Mouse (Mus musculus) kidney, embryonic 16.5 days (tissue): ENCODE data around the gene Slc6a17. TPM values are rescaled to one million over a fixed set of nuclear protein-coding genes. Genes with fewer than 3 reads are reported as not detected.

Experiments used
- ATAC-seq: fragments of 200-750 bp; cut with Nextera tagmentation; 2 replicates; pipeline ENCODE4 v1.8.0; 2017; ENCODE audit warnings: moderate TSS enrichment; ENCODE audit not compliant: low FRiP score, low TSS enrichment
- H3K27ac ChIP-seq: fragments of 300-500 bp; sonication (generic); 2 replicates; pipeline ENCODE4 v1.5.1; 2014; ENCODE audit warnings: low read length
- H3K27me3 ChIP-seq: fragments of 300-500 bp; sonication (generic); 2 replicates; pipeline ENCODE4 v1.6.1; 2014; ENCODE audit warnings: low read length, control low read depth, mixed read lengths; ENCODE audit not compliant: insufficient read depth
- H3K36me3 ChIP-seq: fragments of 300-500 bp; sonication (generic); 2 replicates; pipeline ENCODE4 v1.6.1; 2014; ENCODE audit warnings: low read length, control low read depth, mixed read lengths; ENCODE audit not compliant: insufficient read depth
- H3K4me1 ChIP-seq: fragments of 300-500 bp; sonication (generic); 2 replicates; pipeline ENCODE4 v1.6.1; 2014; ENCODE audit warnings: low read length, control low read depth, mixed read lengths; ENCODE audit not compliant: insufficient read depth
- H3K4me2 ChIP-seq: fragments of 300-500 bp; sonication (generic); replicated peaks from 2 replicates; pipeline ENCODE4 v1.6.1; 2014; ENCODE audit warnings: low read depth, low read length
- H3K4me3 ChIP-seq: fragments of 300-500 bp; sonication (generic); 2 replicates; pipeline ENCODE4 v1.5.1; 2014; ENCODE audit warnings: mild to moderate bottlenecking, low read length
- H3K9ac ChIP-seq: fragments of 300-500 bp; sonication (generic); replicated peaks from 2 replicates; pipeline ENCODE4 v1.6.1; 2014; ENCODE audit warnings: low read length
- H3K9me3 ChIP-seq: fragments of 300-500 bp; sonication (generic); 2 replicates; pipeline ENCODE4 v1.6.1; 2016; ENCODE audit warnings: low read length, control low read depth
- WGBS: fragments of 180-500 bp; shearing (Covaris S2); extraction: QIAGEN DNeasy Blood & Tissue Kit; methylation state at CpG from one replicate; pipeline ENCODE4 v1.1.7; 2014; 5-methylcytosine and 5-hydroxymethylcytosine counted together
- polyA plus RNA-seq: library from polyadenylated mRNA; unstranded; fragments of >200 nt; fragmentation: Nextera tagmentation; extraction: Ambion mirVana; gene quantifications from 2 replicates; pipeline ENCODE4 v1.2.1, GENCODE M21; 2015

The Slc6a17 gene
- polyA plus RNA-seq, 1 experiment from 2014 or later = 3.8 TPM

DNA sequence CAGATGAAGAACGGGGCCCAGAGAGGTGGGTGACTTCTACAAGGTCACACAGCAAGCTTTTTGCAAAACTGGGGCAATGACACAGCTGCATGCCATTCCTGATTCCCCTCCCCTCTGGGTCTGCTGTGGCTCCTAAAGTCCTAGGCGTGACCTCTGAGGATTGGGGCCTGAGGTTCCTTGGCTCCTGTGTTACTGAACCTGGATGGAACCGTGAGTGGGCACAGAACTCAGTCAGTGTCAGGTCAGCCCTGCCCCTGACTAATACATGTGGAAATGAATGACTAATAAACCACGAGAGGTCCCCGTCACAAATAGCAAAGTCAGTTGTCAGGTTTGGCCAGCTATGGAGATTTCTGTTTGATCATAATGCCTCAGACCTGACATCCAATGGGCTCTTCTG lies 11.4 kb upstream of the Slc6a17 start:
- no peaks in the 10 kb centered on the region for H3K36me3 ChIP-seq
- ATAC-seq = no peak
- 78% methylated on average over 5 of the region's 5 CpGs for WGBS
- peaks cover 57% of the 10 kb centered on the region for H3K27me3 ChIP-seq
- H3K9ac ChIP-seq = no peak overlapping the region
- H3K4me3 ChIP-seq = no peak overlapping the region
- no peak overlapping the region for H3K27ac ChIP-seq
- no peaks in the 10 kb centered on the region for H3K9me3 ChIP-seq
- no peaks in the 10 kb centered on the region for H3K4me1 ChIP-seq
- H3K4me2 ChIP-seq = no peak overlapping the region

DNA sequence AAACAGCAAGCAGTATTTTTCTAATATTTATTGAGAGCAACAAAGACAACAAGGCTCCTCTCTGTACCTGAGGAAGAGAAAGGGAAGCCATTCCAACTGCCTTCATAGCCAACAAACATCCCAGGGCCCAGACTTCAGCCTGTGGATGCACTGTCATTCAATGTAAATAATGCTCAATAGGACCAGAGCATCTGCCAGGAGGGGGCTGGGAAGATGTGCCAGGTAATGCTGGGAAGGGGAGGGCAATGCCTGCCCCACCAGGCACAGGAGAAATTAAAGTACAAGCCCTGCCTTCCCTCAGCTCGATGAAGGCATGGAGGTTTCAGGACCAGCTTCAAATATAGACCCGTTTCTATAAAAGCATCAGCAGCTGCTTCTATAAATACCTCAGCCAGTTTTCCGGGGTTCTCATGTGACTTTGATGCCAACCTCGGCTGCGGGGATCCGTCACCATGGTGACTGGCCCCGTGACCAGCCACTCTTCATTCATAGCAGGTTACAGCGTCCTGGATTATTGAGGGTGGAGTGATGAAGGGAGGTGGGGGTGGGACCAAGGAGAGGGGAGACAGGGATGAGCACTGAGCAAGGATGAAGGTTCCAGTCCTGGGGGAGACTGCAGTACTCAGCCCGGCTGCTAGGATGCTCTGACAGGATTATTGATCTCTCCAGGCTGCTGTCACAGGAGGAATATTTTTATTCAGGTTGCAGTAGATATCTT lies 10.7 kb upstream of the Slc6a17 start:
- no peak overlapping the region for H3K4me3 ChIP-seq
- H3K4me1 ChIP-seq = no peaks in the 10 kb centered on the region
- no peak overlapping the region for H3K27ac ChIP-seq
- ATAC-seq = no peak
- H3K9me3 ChIP-seq = no peaks in the 10 kb centered on the region
- no peak overlapping the region for H3K4me2 ChIP-seq
- peaks cover 50% of the 10 kb centered on the region for H3K27me3 ChIP-seq
- no peak overlapping the region for H3K9ac ChIP-seq
- 38% methylated on average over 9 of the region's 9 CpGs for WGBS
- no peaks in the 10 kb centered on the region for H3K36me3 ChIP-seq

DNA sequence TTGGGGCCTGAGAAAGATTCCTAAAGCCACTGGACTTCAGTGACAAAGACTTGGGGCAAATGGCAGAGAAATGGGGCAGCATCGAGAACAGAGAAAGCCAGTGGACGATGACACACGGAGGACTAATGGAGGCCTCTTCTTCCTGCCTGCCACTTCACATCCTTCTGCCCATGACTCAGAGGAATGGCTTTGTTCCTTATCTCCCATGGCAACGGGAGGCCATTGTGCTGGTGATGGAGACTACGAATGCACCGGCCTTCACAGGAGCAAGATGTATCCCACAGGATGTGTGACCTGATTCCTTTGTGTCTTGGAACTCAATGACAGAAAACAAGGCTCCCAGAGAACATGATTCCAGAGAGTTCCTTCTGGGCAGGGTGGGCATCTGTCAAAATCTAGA lies 6.7 kb upstream of the Slc6a17 start:
- WGBS = 76% methylated on average over 6 of the region's 6 CpGs
- no peak overlapping the region for H3K27ac ChIP-seq
- no peaks in the 10 kb centered on the region for H3K9me3 ChIP-seq
- no peak overlapping the region for H3K4me3 ChIP-seq
- H3K4me1 ChIP-seq = no peaks in the 10 kb centered on the region
- H3K9ac ChIP-seq = no peak overlapping the region
- peaks cover 50% of the 10 kb centered on the region for H3K27me3 ChIP-seq
- ATAC-seq = no peak
- no peaks in the 10 kb centered on the region for H3K36me3 ChIP-seq
- no peak overlapping the region for H3K4me2 ChIP-seq

DNA sequence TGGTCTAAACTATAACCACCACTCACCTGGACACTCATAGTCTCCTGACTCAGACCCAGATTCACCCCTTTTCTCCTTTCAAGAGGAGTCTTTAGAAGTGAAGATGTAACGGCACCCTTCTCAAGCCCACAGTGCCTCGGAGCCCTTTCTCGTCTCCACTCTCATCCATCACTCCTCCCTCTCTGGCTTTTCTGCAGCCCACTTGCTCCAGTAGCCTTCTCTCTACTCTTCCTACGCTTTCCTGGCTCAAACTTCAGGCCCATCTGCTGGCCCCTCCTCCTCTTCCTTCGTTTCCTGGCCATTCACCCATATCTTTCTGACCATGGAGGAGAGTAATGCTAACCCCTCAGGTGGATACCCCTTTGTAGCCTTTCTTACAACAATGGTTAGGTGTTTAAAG lies 3.1 kb upstream of the Slc6a17 start:
- no peak for ATAC-seq
- Histone ChIP-seq H3K27me3 (peaks cover 62% of the 10 kb centered on the region), H3K9ac (no peak overlapping the region), H3K9me3 (no peaks in the 10 kb centered on the region), H3K4me3 (no peak overlapping the region), H3K4me1 (peaks cover 16% of the 10 kb centered on the region), H3K27ac (no peak overlapping the region), H3K4me2 (no peak overlapping the region), H3K36me3 (no peaks in the 10 kb centered on the region)
- 65% methylated on average over 5 of the region's 5 CpGs for WGBS

DNA sequence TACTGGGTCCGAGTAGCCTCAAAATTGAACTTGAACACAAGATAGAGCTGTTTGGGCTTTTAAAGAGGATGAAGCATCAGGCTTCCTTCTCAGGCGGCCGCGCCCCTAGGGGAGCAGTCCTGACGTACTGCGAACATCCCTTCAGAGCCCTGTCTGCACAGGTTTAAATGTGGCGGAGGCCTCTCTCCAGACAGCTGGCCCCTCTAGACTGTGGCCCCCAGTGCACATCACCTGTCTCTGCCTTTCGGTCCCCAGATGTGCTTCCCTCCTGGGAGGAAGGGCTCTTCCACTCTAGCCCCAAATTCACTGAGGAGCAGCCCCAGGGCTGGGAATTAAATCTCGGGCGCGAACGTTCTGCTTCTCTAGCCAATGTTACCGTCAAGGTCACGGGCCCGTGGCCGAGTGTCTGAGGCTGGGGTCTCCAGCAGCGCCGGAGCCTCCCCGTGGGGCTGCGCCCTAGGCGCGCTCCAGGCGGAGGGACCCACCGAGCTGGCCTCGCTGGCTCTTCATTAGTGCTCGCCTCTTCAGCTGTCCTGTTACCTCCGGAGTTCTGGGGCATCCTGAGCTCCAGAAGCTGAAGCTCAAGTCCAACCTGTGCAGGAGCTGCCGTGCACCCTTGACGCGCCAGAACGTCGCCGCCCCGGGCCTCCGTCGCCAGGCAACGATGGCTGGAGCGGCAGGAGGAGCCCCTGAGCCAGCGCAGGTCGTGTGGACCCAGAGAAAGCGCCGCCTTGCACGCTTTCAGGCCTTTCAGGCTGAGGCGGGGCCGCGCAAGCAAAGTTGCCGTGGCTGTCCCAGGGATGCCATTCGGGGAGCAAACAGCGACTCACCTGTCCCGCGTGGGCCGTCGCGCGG lies 815 bp downstream of the Slc6a17 start:
- peaks cover 65% of the 10 kb centered on the region for H3K27me3 ChIP-seq
- peaks cover 16% of the 10 kb centered on the region for H3K4me1 ChIP-seq
- peak; percentile 85 for ATAC-seq
- peak overlapping the region; percentile 71 for H3K9ac ChIP-seq
- no peaks in the 10 kb centered on the region for H3K36me3 ChIP-seq
- no peaks in the 10 kb centered on the region for H3K9me3 ChIP-seq
- peak overlapping the region; percentile 54 for H3K4me3 ChIP-seq
- H3K4me2 ChIP-seq = peak overlapping the region; percentile 98
- no peak overlapping the region for H3K27ac ChIP-seq
- 6% methylated on average over 55 of the region's 55 CpGs for WGBS

DNA sequence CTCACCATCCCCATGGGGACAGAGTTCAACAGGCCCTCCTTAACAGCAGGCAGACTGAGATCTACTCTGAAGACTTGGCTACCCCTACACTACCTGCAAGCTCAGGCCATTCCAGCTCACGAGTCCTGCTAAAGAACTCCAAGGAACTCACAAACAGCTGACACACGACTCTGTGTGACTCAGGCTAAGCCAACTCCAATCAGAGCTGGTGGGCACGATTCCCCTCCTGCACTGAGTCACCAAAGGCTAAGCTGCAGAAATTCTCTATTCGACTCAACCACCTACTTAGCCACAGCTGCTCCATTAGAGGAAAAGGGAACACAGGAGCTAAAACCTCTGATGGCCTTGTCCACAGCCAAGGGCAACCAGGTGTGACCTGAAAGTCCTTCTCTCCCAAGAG lies 1.8 kb downstream of the Slc6a17 start:
- Histone ChIP-seq H3K4me2 (no peak overlapping the region), H3K4me1 (peaks cover 16% of the 10 kb centered on the region), H3K9ac (no peak overlapping the region), H3K36me3 (no peaks in the 10 kb centered on the region), H3K4me3 (no peak overlapping the region), H3K27me3 (peaks cover 64% of the 10 kb centered on the region), H3K27ac (no peak overlapping the region), H3K9me3 (no peaks in the 10 kb centered on the region)
- WGBS = 74% methylated on average over 4 of the region's 4 CpGs
- ATAC-seq = no peak

DNA sequence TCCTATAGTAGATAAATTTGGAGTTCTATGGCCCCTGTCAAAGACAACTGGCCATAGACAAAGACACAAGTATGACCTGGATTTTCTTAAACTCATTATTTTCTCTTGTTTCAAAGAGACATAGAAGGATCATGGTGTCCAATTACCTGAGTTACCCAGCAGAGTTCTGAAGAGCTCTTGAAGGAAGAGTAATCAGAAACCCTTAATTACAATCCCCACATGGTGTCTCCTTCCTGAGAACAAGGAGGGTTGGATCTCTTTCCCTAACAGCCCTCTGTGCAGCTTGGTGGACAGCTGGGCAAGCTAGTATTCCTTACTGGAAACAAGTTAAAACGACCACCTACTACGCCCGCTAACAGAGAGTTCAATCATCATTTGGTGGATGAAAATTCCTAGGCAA lies 6.4 kb downstream of the Slc6a17 start:
- H3K9ac ChIP-seq = no peak overlapping the region
- no peak overlapping the region for H3K4me2 ChIP-seq
- H3K4me1 ChIP-seq = peaks cover 8% of the 10 kb centered on the region
- no peaks in the 10 kb centered on the region for H3K9me3 ChIP-seq
- WGBS = 49% methylated on average over 3 of the region's 3 CpGs
- H3K4me3 ChIP-seq = no peak overlapping the region
- H3K36me3 ChIP-seq = no peaks in the 10 kb centered on the region
- ATAC-seq = no peak
- peaks cover 24% of the 10 kb centered on the region for H3K27me3 ChIP-seq
- no peak overlapping the region for H3K27ac ChIP-seq

DNA sequence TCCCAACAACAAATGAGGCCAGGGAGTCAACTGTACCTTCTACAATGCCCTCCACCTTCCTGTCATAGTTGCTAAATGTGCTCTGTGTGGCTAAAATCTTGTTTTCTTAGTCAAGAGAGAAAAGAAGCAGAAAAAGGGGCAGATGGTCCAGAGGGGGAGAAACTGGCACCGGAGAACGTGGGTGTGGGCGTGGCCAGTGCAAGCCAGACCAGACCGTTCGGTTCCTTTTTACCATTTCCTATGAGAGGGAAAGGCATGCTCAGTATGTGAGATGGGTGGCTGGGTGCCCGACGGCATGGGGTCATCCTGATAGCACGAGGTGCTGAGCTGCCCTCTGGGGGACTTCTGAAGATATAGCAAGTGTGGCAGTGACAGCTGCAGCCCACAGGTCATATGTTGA lies 9.1 kb downstream of the Slc6a17 start:
- Histone ChIP-seq H3K27ac (no peak overlapping the region), H3K9me3 (no peaks in the 10 kb centered on the region), H3K4me2 (no peak overlapping the region), H3K4me1 (peaks cover 21% of the 10 kb centered on the region), H3K4me3 (no peak overlapping the region), H3K9ac (no peak overlapping the region), H3K36me3 (no peaks in the 10 kb centered on the region), H3K27me3 (no peaks in the 10 kb centered on the region)
- ATAC-seq = no peak
- 71% methylated on average over 8 of the region's 8 CpGs for WGBS

DNA sequence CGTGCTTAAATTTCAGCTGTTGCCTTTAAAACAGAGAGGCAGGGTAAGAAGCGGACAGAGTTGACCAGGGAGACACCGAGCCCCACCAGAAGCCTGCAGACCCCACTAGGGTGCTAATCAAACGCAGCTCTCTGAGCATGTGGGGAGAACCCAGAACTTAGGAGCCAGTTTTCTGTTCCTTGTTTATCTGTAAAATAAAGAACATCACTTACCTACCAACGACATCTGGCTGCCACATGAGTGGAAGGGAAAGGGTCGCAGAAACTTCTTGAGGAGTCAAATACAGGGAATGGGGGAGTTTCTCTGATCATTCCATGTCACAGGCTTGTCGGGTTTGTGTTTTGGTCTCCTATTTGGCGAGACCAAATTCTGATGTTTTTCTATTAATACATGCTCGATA lies 9.9 kb downstream of the Slc6a17 start:
- 76% methylated on average over 9 of the region's 9 CpGs for WGBS
- no peaks in the 10 kb centered on the region for H3K36me3 ChIP-seq
- no peak for ATAC-seq

DNA sequence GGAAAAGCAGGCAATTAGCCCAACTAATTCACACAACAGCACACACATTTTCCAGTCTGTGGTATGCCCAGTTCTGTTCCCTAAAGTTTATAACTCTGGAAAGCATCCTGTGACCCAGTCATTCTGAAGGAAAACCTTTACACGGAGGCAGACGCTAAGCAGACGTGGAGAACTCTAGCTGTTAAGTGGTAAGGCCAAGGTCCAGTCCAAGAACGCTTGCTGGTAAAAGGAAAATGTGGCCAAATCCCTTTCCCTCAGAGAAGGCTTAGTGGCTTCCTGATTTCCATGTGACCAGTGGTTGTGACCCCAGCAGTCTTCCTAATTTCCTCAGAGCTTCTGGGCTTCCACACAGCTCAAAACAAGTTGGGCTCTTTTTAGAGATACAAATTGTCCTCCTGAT lies 11.3 kb downstream of the Slc6a17 start:
- H3K4me3 ChIP-seq = no peak overlapping the region
- H3K9ac ChIP-seq = no peak overlapping the region
- no peaks in the 10 kb centered on the region for H3K9me3 ChIP-seq
- H3K27me3 ChIP-seq = peaks cover 3% of the 10 kb centered on the region; the same call in 1 of the 2 replicates
- H3K36me3 ChIP-seq = no peaks in the 10 kb centered on the region
- ATAC-seq = peak; percentile 21; the same call in 1 of the 2 replicates
- no peak overlapping the region for H3K4me2 ChIP-seq
- peaks cover 24% of the 10 kb centered on the region for H3K4me1 ChIP-seq
- peak overlapping the region; percentile 55 for H3K27ac ChIP-seq
- WGBS = 30% methylated on average over 4 of the region's 4 CpGs

More for the DNA sequence above, 9.9 kb downstream of the Slc6a17 start:
- no peaks in the 10 kb centered on the region for H3K9me3 ChIP-seq
- no peak overlapping the region for H3K9ac ChIP-seq
- H3K27me3 ChIP-seq = no peaks in the 10 kb centered on the region; the same call in 1 of the 2 replicates
- no peak overlapping the region for H3K27ac ChIP-seq
- H3K4me3 ChIP-seq = no peak overlapping the region
- no peak overlapping the region for H3K4me2 ChIP-seq
- H3K4me1 ChIP-seq = peaks cover 21% of the 10 kb centered on the region
